8 mouse cellular contexts compared by ENCODE assay signal in genomic region chr6:143751076-143752070, GRCm38 (mm10).
A peak's percentile ranks its signal among the peaks of the same experiment; 100 is the strongest.
DNase-seq lines count a peak whose midpoint lies in the region; ATAC-seq and TF ChIP-seq lines count a peak whose summit lies in the region.

No protein-coding gene starts in this region.

- ATAC-seq in intestine, embryonic 16.5 days, result peak; percentile 99

- peak overlapping the region; percentile 42 for H3K4me3 ChIP-seq in intestine, embryonic 16.5 days (ENCODE audit: low read length)
- H3K4me3 ChIP-seq in lung, adult 2 months (replicated peaks; ENCODE audit: extremely low read depth, low read depth, low read length), result peak overlapping the region; percentile 56

- H3K27me3 ChIP-seq in intestine, embryonic 16.5 days (replicated peaks; ENCODE audit: control insufficient read depth, insufficient read depth, low read length), result no peaks in the 10 kb centered on the region
- no peaks in the 10 kb centered on the region for H3K27me3 ChIP-seq in splenic B cell, adult 2 months (ENCODE audit: control insufficient read depth, insufficient read depth, low read length, poor library complexity, severe bottlenecking)

- H3K9me3 ChIP-seq in intestine, embryonic 16.5 days (ENCODE audit: control insufficient read depth, low read length), result no peaks in the 10 kb centered on the region

- TF ChIP-seq POLR2A in lung, adult 2 months (IDR thresholded peaks at IDR 0.05; ENCODE audit: borderline replicate concordance, extremely low read depth, low read depth, low read length), result no peak

- 0 out of 2 replicates have a peak, but pooled peaks cover 4% of the 10 kb centered on the region for H3K4me1 ChIP-seq in intestine, embryonic 16.5 days (ENCODE audit: control insufficient read depth, insufficient read depth, low read length)
- no peaks in the 10 kb centered on the region; the same call in 1 of the 2 replicates for H3K4me1 ChIP-seq in lung, adult 2 months (ENCODE audit: control insufficient read depth, insufficient read depth, low read length)

- peak; percentile 93 for DNase-seq in CD4-positive, CD25-positive, alpha-beta regulatory T cell, adult 2 months (ENCODE audit: low read depth, low spot score)
- DNase-seq in brain, adult 2 months (ENCODE audit: low read depth, low spot score), result peak; percentile 19
- DNase-seq in lung, adult 2 months, result peak; percentile 17
- peak; percentile 84 for DNase-seq in splenic B cell, adult 2 months (ENCODE audit: low read depth, low spot score)
- DNase-seq in Muller cell, postnatal 12 days (ENCODE audit: inconsistent ontology term), result no peak
- DNase-seq in cerebellum, adult 8-10 months, result no peak
- no peak for DNase-seq in testis, postnatal 10 days (ENCODE audit: low spot score)

- no peak for TF ChIP-seq CTCF in lung, adult 2 months (IDR thresholded peaks at IDR 0.05; ENCODE audit: insufficient read depth, low read length)

- H3K9ac ChIP-seq in intestine, embryonic 16.5 days (ENCODE audit: low read depth, low read length), result peak overlapping the region; percentile 57; the same call in 1 of the 2 replicates

- H3K4me2 ChIP-seq in intestine, embryonic 16.5 days (ENCODE audit: low read depth, low read length), result peak overlapping the region; percentile 51

- H3K36me3 ChIP-seq in intestine, embryonic 16.5 days (ENCODE audit: control insufficient read depth, insufficient read depth, low read length), result no peaks in the 10 kb centered on the region
- no peaks in the 10 kb centered on the region for H3K36me3 ChIP-seq in splenic B cell, adult 2 months (ENCODE audit: control insufficient read depth, insufficient read depth, low read length, poor library complexity, severe bottlenecking)

- 41% methylated on average over 14 of the region's 14 CpGs for WGBS in intestine, embryonic 16.5 days
- WGBS in lung, adult 2 months, result 50% methylated on average over 14 of the region's 14 CpGs

- peak overlapping the region; percentile 83 for H3K27ac ChIP-seq in intestine, embryonic 16.5 days (ENCODE audit: low read length)

Comparison
In these comparisons a context has a peak if more than half of its experiments do, and no peak if none do; other contexts are left out.
1. DNase-seq: peak in CD4-positive, CD25-positive, alpha-beta regulatory T cell, adult 2 months (single experiment), brain, adult 2 months (single experiment), lung, adult 2 months (single experiment) and splenic B cell, adult 2 months (single experiment); none in Muller cell, postnatal 12 days (single experiment), cerebellum, adult 8-10 months (single experiment) and testis, postnatal 10 days (single experiment).